Mouse (Mus musculus): ENCODE results near the gene Ier2.
A peak's percentile ranks its signal among the peaks of the same experiment; 100 is the strongest.

Ier2 gene

DNA sequence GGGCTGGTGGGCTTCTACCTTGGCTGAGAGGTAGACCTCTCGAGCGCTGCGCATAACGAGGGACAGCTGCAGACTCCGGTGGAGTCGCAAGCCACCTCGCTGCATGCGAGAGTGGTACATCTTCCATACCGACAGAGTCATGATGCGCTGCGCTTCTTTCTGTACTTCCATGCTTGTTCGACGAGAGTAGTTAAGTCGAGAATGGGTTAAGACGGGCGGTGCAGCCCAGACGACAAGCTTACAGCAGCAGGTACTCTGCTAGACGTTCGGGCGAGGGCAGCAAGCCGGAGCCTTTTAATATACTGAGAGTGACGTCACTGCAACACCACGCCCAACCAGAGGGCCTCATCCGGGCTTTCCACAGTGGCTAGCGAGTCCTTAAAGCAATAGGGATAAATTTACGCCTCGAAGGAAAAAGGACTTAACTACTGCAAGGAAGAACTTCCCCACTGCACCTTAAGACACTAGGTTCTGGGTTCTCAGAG is at the start of gene Ier2:
TSS of gene Ier2 (minus strand) at position 272 of the 485 bp plus-strand sequence.
- peak; percentile 84 for DNase-seq (ENCODE audit: low spot score)

DNA sequence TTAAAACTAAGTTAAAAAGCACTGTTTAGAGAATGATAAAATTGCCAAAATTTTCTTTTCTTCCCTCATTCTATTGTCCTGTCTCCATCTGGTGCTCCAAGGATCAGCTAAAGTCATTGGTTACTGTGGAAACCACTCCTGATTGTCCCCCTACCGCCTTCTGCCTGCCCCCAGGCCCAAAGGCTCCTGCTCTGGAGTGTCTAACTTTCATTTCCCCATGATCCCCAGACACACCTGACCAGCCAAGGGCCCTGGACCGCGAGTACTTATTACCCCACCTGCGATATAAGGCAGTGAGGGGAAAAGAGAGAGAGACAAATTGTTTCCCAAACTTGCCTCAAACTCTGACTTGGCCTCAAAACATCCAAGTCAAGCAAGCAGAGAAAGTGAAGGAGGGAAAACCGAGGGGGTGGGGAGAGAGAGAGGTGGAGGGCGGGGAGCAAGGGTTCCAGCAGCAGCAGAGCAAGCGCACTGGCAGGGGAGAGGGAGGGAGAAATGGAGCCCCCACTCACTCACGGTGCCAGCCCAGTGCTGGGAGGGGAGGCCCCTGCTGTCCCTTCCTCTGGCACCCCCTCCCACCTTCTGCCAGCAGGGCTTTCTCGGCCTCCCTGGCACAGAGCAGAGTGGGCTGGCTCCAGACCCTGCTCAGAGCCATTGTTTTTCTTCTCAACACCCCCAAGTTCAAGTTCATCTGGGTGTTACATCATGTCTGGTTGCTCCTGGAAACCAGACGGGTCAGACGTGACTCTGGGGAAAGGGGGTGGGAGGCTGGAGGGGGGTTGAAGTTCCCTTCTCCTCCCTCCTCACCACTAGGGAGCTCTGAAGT is 49.5 kb upstream of the Ier2 start:
- DNase-seq (ENCODE audit: low spot score): no peak

DNA sequence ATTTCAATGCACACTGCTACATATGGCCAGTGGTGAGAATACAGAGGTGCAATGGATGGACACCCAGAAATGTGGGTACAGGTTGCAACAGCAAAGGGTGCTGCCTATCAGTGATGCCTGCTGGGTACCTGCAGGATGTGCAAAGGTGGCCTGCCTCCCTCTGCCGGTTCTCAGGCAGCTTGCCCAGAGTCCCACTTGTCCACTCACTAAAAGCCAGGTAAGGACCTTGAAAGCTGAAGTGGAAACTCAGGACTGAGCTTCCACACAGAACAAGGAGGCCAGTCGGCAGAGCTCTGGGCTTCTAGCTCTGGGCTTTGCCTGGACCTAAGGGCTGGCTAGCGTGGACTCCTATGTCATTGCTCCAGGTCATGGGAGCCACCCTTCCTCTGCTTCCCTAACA is 48.7 kb upstream of the Ier2 start:
- DNase-seq (ENCODE audit: low spot score): no peak

DNA sequence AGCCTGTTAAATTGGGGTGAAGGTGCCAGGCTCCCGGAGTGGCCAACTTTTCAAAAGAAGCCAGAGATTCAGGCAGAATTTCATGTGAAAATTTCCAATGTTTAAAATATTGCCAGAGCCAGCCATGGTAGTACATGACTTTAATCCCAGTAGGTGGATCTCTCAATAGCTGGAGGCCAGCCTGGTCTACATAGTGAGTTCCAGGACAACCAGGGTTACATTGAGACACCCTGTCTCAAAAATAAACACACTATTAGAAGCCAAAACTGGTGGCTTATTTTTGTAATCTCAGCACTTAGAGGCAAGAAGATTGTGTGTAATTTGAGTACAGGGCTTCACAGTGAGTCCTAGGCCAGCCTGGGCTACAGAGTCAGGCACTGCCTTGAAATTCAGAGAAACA is 47.3 kb upstream of the Ier2 start:
- DNase-seq (ENCODE audit: low spot score): no peak

DNA sequence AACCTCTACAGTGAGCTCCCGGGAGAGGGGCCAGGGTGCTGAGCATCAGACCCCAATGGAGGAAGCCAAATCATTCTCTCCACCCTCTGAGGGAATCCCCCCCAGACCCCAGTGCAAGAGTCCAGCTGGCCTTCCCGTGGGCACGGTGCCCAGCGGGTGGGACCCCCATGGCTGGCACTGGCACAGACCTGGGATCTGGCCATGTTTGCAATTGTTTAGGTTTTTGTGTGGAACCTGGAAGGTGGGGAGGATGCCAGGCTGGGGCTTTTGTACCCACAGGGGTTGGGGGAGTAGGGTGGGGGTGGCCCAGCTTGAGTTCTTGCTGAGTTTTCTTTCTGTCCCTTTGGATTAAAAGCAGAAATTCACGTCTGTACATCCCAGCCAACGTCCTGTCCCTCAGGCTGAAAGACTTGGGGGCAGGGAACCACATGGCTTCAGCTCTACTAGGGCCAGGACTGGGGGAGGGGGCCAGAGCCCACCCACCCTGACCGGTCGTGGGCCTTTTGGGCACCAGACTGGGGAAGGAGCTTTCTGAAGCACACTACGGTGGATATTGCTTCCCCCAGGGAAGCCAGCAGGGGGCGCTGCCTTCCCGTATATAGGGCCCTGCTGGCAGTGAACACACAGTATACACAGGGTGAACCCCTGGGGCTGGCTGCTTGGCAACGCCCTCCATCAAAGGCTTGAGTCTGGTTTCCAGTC is 46.3 kb upstream of the Ier2 start:
- DNase-seq (ENCODE audit: low spot score): peak; percentile 84

DNA sequence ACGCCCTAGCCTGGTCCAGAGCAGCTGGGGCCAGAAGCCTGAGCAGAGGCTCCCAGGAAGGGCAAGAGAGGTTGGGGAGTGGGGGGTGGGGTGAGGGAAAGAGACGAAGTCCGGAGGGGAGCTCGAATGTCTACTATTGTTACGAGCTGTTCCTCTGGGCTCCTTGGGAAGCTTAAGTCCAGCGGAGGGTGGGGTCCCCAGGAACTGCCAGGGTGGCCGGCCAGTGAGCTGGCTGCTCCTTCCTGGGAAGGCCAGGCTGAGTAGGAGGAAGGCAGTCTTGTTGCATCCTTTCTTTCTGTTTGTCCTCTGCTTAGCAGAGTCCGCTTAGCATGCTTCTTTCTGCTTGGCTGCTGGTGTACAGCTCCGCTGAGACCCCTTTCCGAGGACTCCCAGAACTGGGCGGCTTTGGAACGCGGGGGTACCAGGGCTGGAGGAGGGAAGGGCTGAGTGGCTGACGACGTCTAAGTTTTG is 45.5 kb upstream of the Ier2 start:
- DNase-seq (ENCODE audit: low spot score): no peak

DNA sequence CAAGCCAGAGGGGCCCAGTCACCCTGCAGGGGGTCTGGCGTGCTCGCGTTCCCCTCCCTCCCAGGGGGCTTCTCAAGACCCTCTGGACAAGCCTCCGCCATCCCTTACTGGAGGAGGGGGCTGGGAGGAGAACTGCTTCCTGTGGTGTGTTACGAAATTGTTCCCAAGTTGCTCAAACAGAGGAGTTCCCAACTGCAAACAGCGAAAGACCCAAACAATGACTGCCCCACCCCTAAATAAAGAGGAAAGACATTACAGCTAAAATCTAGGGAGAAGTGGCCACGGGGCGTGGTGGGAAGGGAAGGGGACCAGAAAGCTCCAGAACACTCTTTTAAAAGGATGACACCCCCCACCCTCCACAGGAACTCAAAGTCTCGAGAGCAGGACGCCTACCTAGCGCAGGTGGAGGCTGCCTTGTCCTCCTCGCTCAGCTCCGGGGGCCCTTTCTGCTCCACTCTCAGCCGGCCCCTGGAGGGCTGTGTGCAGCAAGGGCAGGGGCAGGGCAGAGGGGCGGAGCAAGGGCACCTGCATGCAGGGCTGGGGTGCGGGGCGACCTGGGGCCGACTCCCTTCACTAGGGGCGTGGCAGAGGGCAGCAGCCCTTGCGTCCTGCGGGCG is 44.7 kb upstream of the Ier2 start:
- DNase-seq (ENCODE audit: low spot score): no peak

DNA sequence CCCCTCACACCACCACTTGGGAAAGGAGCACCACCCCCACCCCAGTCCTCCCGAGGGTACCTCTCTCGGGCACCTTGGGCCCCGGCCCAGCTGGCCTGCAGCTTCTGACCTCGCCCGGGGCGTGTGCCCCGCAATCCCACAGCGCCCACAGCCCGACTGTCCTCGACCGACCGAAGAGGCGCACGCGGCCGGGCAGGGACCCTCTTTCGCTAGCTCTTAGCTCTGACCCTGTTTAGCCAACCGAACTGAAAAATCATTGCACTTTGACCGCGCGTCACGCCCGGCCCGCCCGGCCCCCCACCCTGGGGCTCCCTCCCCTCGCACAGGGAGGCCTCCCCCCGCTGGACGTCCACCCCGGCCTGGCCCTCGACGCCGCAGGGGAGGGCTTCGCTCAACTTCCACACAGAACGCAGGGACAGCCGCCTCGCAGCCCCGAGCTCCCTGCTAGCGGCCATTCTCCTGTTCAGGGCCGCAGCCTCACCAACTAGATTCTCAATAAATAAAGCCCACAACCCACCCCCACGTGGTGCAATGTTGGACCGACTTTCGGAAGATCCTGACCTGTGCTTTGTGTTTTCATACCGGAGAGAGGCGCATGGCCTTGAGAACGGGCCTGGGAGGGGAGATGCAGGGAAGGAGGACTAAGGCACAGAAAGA is 44.1 kb upstream of the Ier2 start:
- DNase-seq (ENCODE audit: low spot score): no peak

DNA sequence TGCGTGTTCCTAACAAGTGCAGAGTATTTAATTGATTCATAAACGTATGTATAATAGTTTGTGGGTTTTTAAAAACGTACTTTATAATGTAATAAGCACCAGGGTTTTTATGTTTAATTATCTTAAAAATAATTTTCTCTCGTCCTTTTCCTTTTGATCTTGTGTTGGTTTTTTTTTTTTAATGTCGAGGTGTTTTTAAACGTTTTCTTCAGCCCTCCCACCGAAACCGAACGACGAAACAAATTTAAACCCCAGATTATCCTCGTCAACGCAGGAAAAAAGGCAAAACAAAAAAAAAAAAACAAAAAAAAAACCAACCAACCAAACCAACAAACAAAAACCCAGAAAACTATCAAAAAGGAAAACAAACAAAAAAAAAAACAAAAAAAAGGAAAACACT is 43.3 kb upstream of the Ier2 start:
- no peak for DNase-seq (ENCODE audit: low spot score)

DNA sequence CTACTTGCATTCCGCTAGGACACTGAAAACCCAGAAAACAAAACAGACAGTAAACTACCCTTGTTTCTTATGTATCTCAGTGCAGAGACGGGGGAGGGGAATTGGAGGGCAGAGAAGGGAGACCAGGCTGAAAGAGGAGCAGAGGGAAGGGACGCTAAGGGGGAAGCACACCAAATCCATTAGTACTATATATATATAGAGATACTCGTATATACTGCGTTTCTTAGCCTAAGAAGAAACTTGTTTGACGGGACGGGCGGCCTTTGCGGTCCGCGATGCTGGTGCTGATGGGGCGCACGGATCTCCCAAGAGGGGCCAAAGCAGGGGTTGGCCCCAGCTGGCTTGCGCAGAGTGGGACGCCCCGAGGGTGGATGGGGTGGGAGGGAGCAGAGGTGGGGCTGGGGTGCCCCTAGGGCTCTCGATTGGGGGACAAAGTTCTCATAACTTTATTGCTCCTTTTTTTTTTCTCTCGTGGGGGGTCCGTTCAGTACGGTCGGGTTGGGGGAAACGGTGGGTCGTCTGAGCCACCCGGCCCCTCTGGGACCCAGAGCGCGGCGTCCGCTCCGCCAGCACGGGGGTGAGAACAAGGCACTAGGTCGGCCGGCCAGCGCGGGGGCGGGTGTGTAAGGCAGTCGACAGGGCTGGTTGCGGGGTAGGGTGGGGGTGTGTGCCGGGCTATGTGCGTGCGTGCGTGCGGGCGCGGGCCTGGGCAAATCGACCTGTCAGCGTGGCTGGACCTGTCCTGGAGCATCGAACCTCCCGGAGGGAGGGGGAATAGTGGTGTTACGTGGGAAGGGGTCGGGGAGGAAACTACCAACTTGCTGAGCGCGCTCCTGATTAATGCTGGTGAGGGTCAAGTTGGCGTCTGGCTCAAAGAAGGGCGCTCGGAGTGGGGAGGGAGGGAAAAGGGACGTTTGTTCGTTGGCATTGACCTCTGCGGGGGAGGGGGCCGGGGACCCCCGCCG is 42.5 kb upstream of the Ier2 start:
- DNase-seq (ENCODE audit: low spot score): peak; percentile 53

DNA sequence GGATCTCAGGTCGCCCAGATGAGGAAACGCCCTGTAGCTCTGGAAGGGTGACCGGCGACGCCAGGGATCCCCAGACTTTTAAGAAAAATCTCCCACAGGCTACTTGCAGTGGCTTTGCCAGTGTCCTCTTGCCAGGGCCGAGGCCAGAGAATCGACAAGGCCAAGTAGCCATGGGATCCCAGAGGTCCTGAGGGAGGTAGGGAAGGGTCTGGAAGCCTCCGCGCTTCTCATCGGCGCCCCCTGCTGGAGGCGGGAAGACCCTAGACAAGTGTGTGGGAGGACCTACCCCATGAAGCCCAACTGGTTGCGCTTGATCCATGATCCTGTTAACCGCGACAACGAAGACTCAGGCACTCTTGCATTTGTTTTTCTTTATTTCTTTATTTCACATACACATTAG is 41.7 kb upstream of the Ier2 start:
- DNase-seq (ENCODE audit: low spot score): peak; percentile 82

DNA sequence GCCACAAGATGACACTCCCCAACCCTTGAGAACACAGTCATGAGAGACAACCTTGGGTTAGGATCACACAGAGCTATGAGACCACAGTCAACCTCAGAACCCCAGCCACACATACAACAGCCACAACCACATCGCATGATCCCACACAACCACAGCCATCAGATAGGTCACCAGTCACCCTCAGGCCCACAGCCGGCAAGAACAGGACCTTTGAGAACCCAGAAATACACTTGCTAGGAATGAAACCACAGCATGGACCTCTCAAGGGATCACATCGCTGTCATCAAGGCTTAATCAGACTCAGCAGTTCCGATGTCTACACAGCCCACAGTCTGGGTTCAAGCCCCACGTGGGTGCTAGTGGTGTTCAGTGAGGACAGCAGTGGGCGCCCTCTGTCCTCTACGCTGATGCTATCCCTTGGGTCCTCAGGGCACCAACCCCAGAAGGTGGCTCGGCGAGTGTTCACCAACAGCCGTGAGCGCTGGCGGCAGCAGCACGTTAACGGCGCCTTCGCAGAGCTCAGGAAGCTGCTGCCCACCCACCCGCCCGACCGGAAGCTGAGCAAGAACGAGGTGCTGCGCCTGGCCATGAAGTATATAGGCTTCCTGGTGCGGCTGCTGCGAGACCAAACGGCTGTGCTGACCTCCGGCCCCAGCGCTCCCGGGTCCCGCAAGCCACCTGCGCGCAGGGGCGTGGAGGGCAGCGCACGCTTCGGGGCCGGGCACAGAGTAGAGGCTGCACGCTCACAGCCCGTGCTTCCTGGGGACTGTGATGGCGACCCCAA is 41.0 kb upstream of the Ier2 start:
- peak; percentile 49 for DNase-seq (ENCODE audit: low spot score)

DNA sequence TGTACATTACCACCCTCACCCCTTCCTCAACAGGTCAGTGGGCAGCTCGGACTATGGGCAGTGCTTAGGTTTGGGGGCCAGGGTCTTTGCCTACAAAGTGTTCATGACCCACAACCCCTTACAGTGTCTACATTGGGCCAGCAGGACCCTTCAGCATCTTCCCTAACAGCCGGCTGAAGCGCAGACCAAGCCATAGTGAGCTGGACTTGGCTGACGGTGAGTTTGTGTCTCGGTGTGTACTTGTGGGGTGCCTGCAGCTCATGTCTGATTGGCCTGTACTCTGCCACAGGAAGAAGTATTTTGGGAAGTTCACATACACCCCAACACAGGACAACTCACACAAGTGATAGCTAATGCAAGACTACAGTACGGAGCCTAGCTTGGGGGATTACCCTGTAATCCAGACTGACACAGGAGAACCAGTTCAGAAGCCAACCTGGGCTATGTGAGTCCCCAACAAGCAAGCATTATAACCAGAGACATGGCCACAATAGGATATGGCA is 40.4 kb upstream of the Ier2 start:
- no peak for DNase-seq (ENCODE audit: low spot score)

DNA sequence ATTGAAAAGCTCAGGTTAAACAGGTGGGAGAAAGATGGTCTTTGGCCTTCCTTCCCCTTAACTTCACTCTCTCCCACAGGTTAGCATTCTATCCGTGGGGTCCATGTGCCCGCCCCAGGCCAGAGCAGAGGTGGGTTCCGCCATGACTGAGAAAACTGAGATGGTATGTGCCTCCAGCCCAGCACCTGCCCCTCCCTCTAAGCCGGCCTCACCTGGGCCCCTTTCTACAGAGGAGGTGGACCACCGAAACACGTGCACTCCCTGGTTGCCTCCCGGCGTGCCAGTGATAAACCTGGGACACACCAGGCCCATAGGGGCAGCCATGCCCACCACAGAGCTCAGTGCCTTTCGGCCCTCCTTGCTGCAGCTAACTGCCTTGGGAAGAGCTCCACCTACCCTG is 39.9 kb upstream of the Ier2 start:
- DNase-seq (ENCODE audit: low spot score): no peak

DNA sequence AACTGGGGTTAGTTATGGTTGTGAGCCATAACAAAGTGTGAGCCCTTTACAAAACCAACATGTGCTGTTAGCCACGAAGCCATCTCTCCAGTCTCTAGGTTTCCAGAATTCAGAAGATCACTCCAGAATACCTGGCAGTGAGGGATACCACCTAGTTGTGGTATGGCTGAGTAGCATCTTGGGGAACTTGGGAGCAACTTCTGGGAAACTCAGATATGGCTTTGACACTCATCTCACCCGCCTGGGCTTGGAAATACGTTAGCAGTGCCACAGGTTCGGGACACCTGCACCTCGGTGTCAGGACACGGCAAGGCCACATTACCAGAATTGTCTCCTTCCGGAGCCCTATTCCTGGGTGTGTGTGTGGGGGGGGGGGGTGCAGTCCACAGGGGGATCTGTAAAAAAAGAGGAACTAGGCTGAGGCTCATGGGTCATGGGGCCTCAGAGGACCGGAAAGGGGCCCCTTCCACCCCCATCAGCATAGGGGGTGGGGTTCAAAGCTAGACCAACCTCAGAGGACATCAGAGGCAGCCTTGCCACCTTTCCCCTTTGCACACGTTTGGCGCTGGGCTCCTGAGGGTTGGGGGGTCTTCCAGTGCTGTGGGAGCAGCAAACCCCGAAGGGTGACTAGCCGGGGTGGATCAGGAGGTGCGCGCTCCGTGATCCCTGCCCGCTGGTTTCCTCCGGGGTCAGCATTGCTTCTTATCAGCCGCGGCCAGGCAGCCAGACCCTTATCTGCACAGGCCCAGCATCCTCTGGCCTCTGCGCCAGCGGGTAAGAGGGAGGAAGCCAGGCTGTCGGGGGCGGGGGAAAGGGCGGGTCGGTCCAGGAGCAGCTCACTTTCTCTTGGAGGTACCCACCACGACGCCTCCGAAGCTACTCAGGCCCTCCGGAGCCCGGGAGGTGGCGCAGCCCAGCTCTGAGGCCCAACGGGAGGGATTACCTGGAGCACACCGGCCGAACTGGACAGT is 38.6 kb upstream of the Ier2 start, which contains the start of gene Lyl1:
TSS of gene Lyl1 (plus strand) at position 517 of the 971 bp plus-strand sequence.
- peak; percentile 93 for DNase-seq (ENCODE audit: low spot score)

DNA sequence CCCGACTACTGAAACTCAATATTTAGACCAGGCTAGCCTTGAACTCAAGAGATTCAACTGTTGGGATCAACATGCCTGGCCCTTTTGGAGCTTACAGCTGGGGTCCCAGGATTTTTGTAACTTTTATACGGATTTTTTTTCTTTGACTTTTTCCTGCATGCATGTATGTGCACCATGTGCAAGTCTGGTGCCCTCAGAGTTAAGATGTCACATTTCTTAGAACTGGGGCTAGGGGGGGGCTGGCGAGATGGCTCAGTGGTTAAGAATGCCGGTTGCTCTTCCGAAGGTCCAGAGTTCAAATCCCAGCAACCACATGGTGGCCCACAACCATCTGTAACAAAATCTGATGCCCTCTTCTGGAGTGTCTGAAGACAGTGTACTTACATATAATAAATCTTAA is 37.9 kb upstream of the Ier2 start:
- DNase-seq (ENCODE audit: low spot score): no peak

DNA sequence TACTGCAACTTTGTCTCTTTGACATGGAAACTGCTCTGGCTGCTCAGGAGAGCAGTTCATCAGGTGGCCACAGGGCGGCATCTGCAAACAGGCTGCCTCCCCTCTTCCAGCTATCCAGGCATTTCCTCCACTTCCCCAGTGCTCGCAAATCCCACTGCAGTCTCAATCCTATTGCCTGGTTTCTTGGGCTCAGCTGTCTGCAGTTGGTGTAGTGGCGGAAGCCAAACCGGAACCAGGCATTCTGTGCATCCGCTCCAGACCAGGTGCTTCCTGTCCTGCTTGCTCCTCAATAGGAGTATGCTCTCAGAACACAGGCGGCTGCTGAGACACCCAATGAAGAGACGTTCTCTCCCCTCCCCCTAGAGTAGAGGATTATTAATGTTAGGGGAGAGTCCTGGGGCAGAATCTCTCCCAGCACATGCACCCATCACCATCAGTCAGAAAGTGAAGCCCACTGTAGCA is 37.2 kb upstream of the Ier2 start:
- DNase-seq (ENCODE audit: low spot score): peak; percentile 56

DNA sequence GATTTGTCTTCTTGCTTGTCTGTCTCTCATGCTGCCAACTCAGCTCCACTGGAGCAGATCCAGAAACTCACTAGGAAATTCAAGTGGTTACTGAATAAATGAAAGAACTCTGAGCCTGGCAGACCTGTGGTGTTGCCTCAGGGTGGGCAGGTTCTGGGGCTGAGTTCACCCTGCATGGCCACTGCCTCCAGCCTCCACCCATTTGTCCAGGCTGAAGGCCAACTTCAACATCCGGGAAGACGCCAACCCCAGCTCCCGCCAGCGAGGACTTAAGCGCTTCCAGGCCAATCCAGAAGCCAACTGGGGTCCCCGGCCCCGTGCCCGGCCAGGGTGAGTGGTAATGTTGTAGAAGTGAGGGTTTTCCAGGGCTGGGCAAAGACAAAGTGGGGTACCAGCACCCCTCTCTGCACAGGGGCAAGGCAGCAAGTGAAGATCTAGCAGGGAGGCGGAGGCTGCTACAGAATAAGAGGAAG is 36.3 kb upstream of the Ier2 start:
- DNase-seq (ENCODE audit: low spot score): no peak

DNA sequence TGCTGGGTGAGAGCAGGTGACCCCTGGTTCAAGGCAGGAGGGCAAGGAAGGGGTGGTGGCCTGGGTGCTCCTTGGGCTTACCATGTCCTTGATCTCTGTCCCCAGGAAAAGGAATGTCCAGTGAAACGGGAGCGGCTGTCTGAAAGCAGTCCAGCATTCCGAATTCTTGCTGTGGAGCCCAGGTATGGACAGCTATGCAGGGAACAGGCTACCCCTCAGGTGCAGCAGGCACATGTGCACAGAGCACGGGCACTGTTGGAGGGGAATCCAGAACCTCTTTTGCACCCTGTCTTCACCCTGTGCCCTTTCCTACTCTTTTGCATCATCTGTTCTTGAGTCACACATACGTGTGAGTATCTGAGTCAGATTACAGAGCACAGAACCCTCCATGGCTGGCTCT is 35.6 kb upstream of the Ier2 start:
- DNase-seq (ENCODE audit: low spot score): no peak

All from spleen, adult 12 weeks (tissue).